Mouse (Mus musculus): ENCODE measurements at regions not wholly inside any gene's neighbourhood (a gene's known extent, or its start where the extent isn't known, plus 50 kb on each side); places are given as distances from the start of the nearest gene placed in this dataset.

DNA sequence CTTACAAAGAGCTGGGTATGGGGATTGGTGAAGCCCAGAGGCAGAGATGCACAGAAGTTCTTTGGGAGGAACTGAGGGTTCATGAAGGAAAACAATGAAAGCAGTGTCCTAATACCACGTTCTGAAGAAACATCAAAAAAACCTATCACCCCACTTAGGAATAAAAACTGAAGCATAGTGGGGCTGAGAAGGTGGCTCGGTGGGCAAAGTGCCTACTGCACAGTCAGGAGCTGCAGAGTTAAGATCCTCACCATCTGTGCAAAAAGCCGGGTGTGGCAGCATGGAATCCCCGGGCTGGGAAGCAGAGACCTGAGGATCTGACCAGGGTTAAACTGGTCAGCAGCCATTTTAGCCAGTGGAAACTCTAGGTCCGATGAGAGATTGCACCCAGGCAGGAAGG, 106.1 kb upstream of the Smad1 start:
- TF ChIP-seq CTCF (IDR thresholded peaks at IDR 0.05; ENCODE audit: borderline replicate concordance, insufficient read depth, low read length) (no peak), POLR2A (IDR thresholded peaks at IDR 0.05; ENCODE audit: low read depth, low read length) (no peak)
